12 mouse cellular contexts compared by ENCODE assay signal in genomic region chr2:70852186-70852795, GRCm38 (mm10). TPM values are rescaled to one million over a fixed set of nuclear protein-coding genes. Genes with fewer than 3 reads are reported as not detected.
DNase-seq lines count a peak whose midpoint lies in the region; ATAC-seq lines count a peak whose summit lies in the region.
"Had no signal": no experiment of that assay in that cellular context is flagged by ENCODE, and none has a peak within 500 bp of the region (broad histone marks: within the 10 kb centered on the region; RNA-seq: fewer than 3 reads in every experiment).

No protein-coding gene starts in this region.

- H3K4me2 ChIP-seq in heart, embryonic 13.5 days: peak overlapping the region; percentile 54
- H3K4me2 ChIP-seq in midbrain, embryonic 13.5 days (replicated peaks): peak overlapping the region; percentile 19; the same call in 1 of the 2 replicates
- H3K4me2 ChIP-seq in midbrain, embryonic 11.5 days: no peak overlapping the region
- peak overlapping the region; percentile 50 for H3K4me2 ChIP-seq in hindbrain, embryonic 16.5 days (ENCODE audit: low read length)

- no peak overlapping the region for H3K27ac ChIP-seq in heart, embryonic 13.5 days (replicated peaks)
- no peak overlapping the region for H3K27ac ChIP-seq in midbrain, embryonic 13.5 days
- H3K27ac ChIP-seq in midbrain, embryonic 11.5 days (ENCODE audit: low read depth, low read length): no peak overlapping the region
- H3K27ac ChIP-seq in hindbrain, embryonic 16.5 days (ENCODE audit: low read depth, low read length): peak overlapping the region; percentile 51

- peaks cover 27% of the 10 kb centered on the region for H3K4me1 ChIP-seq in heart, embryonic 13.5 days
- H3K4me1 ChIP-seq in midbrain, embryonic 13.5 days (replicated peaks): 0 out of 2 replicates have a peak, but pooled peaks cover 4% of the 10 kb centered on the region
- no peaks in the 10 kb centered on the region for H3K4me1 ChIP-seq in midbrain, embryonic 11.5 days (ENCODE audit: control insufficient read depth, insufficient read depth, low read length)
- H3K4me1 ChIP-seq in hindbrain, embryonic 16.5 days (ENCODE audit: control insufficient read depth, insufficient read depth, low read depth, low read length): no peaks in the 10 kb centered on the region

- no peaks in the 10 kb centered on the region for H3K9me3 ChIP-seq in heart, embryonic 13.5 days
- H3K9me3 ChIP-seq in midbrain, embryonic 13.5 days: no peaks in the 10 kb centered on the region
- no peaks in the 10 kb centered on the region for H3K9me3 ChIP-seq in midbrain, embryonic 11.5 days (ENCODE audit: control insufficient read depth, low read length)
- no peaks in the 10 kb centered on the region for H3K9me3 ChIP-seq in hindbrain, embryonic 16.5 days (ENCODE audit: control insufficient read depth, low read length)

- peak overlapping the region; percentile 24 for H3K4me3 ChIP-seq in heart, embryonic 13.5 days
- H3K4me3 ChIP-seq in midbrain, embryonic 13.5 days (replicated peaks): no peak overlapping the region
- H3K4me3 ChIP-seq in midbrain, embryonic 11.5 days (ENCODE audit: low read depth, low read length): no peak overlapping the region
- peak overlapping the region; percentile 23 for H3K4me3 ChIP-seq in hindbrain, embryonic 16.5 days (ENCODE audit: low read length)

- no peak for DNase-seq in heart, postnatal 4 days
- DNase-seq in midbrain, embryonic 11.5 days (ENCODE audit: low spot score, missing footprints): no peak
- no peak for DNase-seq in ovary, adult 18-20 months (ENCODE audit: low spot score)
- no peak for DNase-seq in urinary bladder, postnatal 14 days (ENCODE audit: low spot score)
- DNase-seq in adipocyte (ENCODE audit: low spot score): no peak
- DNase-seq: adrenal gland, postnatal 14 days; kidney, postnatal 14 days; lung, postnatal 10 days; thymus, postnatal 25 days had no signal

- peak overlapping the region; percentile 4; the same call in 1 of the 2 replicates for H3K9ac ChIP-seq in heart, embryonic 13.5 days
- no peak overlapping the region for H3K9ac ChIP-seq in midbrain, embryonic 13.5 days (replicated peaks)
- no peak overlapping the region for H3K9ac ChIP-seq in midbrain, embryonic 11.5 days (ENCODE audit: low read length)
- peak overlapping the region; percentile 35; the same call in 1 of the 2 replicates for H3K9ac ChIP-seq in hindbrain, embryonic 16.5 days (ENCODE audit: low read depth, low read length)

- ATAC-seq in heart, embryonic 13.5 days (ENCODE audit: extremely low read depth, insufficient number of reproducible peaks, low FRiP score, low TSS enrichment): no peak
- no peak for ATAC-seq in midbrain, embryonic 13.5 days
- ATAC-seq in midbrain, embryonic 11.5 days (ENCODE audit: low FRiP score): no peak
- no peak for ATAC-seq in hindbrain, embryonic 16.5 days

- H3K27me3 ChIP-seq in heart, embryonic 13.5 days (replicated peaks): no peaks in the 10 kb centered on the region
- H3K27me3 ChIP-seq in midbrain, embryonic 13.5 days: no peaks in the 10 kb centered on the region
- H3K27me3 ChIP-seq in midbrain, embryonic 11.5 days (ENCODE audit: control insufficient read depth, insufficient read depth, low read length): no peaks in the 10 kb centered on the region
- H3K27me3 ChIP-seq in hindbrain, embryonic 16.5 days (replicated peaks; ENCODE audit: control insufficient read depth, insufficient read depth, low read length): no peaks in the 10 kb centered on the region

- no peaks in the 10 kb centered on the region for H3K36me3 ChIP-seq in heart, embryonic 13.5 days
- no peaks in the 10 kb centered on the region for H3K36me3 ChIP-seq in midbrain, embryonic 13.5 days
- no peaks in the 10 kb centered on the region for H3K36me3 ChIP-seq in midbrain, embryonic 11.5 days (ENCODE audit: control insufficient read depth, insufficient read depth, low read length)
- H3K36me3 ChIP-seq in hindbrain, embryonic 16.5 days (ENCODE audit: control insufficient read depth, insufficient read depth, low read length): no peaks in the 10 kb centered on the region

- 41% methylated on average over 8 of the region's 8 CpGs for WGBS in heart, embryonic 13.5 days
- 66% methylated on average over 8 of the region's 8 CpGs for WGBS in midbrain, embryonic 13.5 days
- 78% methylated on average over 8 of the region's 8 CpGs for WGBS in midbrain, embryonic 11.5 days
- 54% methylated on average over 8 of the region's 8 CpGs for WGBS in hindbrain, embryonic 16.5 days

RNA-seq across cellular contexts. Expression of gene Tlk1, which starts 26.8 kb away (rescaled TPM):
- polyA plus RNA-seq in heart, embryonic 13.5 days (2015; fragmentation: Nextera tagmentation; extraction: Ambion mirVana): 18.0 and 18.8 TPM in 2 replicates
- total RNA-seq in heart, postnatal 4 days (2021): 10 to 100 TPM; 59.7 to 60.1 TPM
- 25.5 and 26.2 TPM in 2 replicates for polyA plus RNA-seq in midbrain, embryonic 13.5 days (2015; fragmentation: Nextera tagmentation; extraction: Ambion mirVana)
- 44.6 and 45.2 TPM in 2 replicates for polyA plus RNA-seq in midbrain, embryonic 11.5 days (2014; fragmentation: Nextera tagmentation; extraction: Ambion mirVana)
- polyA plus RNA-seq in hindbrain, embryonic 16.5 days (2015; fragmentation: Nextera tagmentation; extraction: Ambion mirVana): 17.7 TPM in 2 replicates

Comparison
In these comparisons a context has a peak if more than half of its experiments do, and no peak if none do; other contexts are left out.
1. H3K4me3 ChIP-seq: peak in heart, embryonic 13.5 days (single experiment) and hindbrain, embryonic 16.5 days (single experiment); none in midbrain, embryonic 13.5 days (single experiment) and midbrain, embryonic 11.5 days (single experiment).
2. H3K9ac ChIP-seq: peak in heart, embryonic 13.5 days (single experiment) and hindbrain, embryonic 16.5 days (single experiment); none in midbrain, embryonic 13.5 days (single experiment) and midbrain, embryonic 11.5 days (single experiment).